Mouse (Mus musculus) MEL (cell line): ENCODE results near the gene Tomm7. TPM values are rescaled to one million over a fixed set of nuclear protein-coding genes. Genes with fewer than 3 reads are reported as not detected.

Experiments
- DNase-seq: peaks from one replicate; pipeline ENCODE4 v3.0.0; 2011; ENCODE audit warnings: low read depth, low spot score
- H3K27ac ChIP-seq: 2 replicates; pipeline ENCODE4 v1.5.1; 2012; ENCODE audit warnings: low read depth, mild to moderate bottlenecking, control low read depth, low read length, moderate library complexity; ENCODE audit not compliant: control insufficient read depth
- H3K27me3 ChIP-seq, 2 experiments: fragments of 150-350 bp in 1 of 2; sonication (generic) in 1 of 2; 2 replicates each; pipeline ENCODE4 v1.6.1; 2012; ENCODE audit warnings: low read length in 2 of 2, mild to moderate bottlenecking in 2 of 2, improper control_type of control experiment in 1 of 2, moderate library complexity in 1 of 2; ENCODE audit not compliant: insufficient read depth in 2 of 2, control insufficient read depth in 1 of 2
- H3K36me3 ChIP-seq, 2 experiments: 2 replicates each; pipeline ENCODE4 v1.6.1; 2012 to 2014; ENCODE audit warnings: low read length in 2 of 2, improper control_type of control experiment in 1 of 2, inconsistent platforms in 1 of 2, mild to moderate bottlenecking in 1 of 2; ENCODE audit not compliant: insufficient read depth in 2 of 2, control insufficient read depth in 1 of 2
- H3K4me1 ChIP-seq, 2 experiments: fragments of 150-350 bp in 1 of 2; sonication (generic) in 1 of 2; 2 replicates each; pipeline ENCODE4 v1.6.1; 2012; ENCODE audit warnings: low read length in 2 of 2, improper control_type of control experiment in 1 of 2, mild to moderate bottlenecking in 1 of 2; ENCODE audit not compliant: insufficient read depth in 2 of 2, control insufficient read depth in 1 of 2
- H3K4me3 ChIP-seq, 2 experiments: fragments of 150-350 bp in 1 of 2; sonication (generic) in 1 of 2; 2 replicates each; pipeline ENCODE4 v1.5.1; 2012; ENCODE audit warnings: low read depth in 2 of 2, low read length in 2 of 2, mild to moderate bottlenecking in 2 of 2, moderate library complexity in 2 of 2, control low read depth in 1 of 2, improper control_type of control experiment in 1 of 2; ENCODE audit not compliant: control insufficient read depth in 1 of 2, insufficient read depth in 1 of 2
- H3K79me2 ChIP-seq: 2 replicates; pipeline ENCODE4 v1.6.1; 2012; ENCODE audit warnings: mild to moderate bottlenecking, low read length, moderate library complexity; ENCODE audit not compliant: control insufficient read depth, poor library complexity, insufficient read depth
- H3K9ac ChIP-seq: 2 replicates; pipeline ENCODE4 v1.6.1; 2012; ENCODE audit warnings: low read depth, mild to moderate bottlenecking, control low read depth, low read length, moderate library complexity; ENCODE audit not compliant: control insufficient read depth, poor library complexity, severe bottlenecking
- H3K9me3 ChIP-seq: fragments of 150-350 bp; sonication (generic); replicated peaks from 2 replicates; pipeline ENCODE4 v1.6.1; 2012; ENCODE audit warnings: mild to moderate bottlenecking, low read length, improper control_type of control experiment, moderate library complexity; ENCODE audit not compliant: insufficient read depth
- CHD1 ChIP-seq: IDR thresholded peaks from 2 replicates; pipeline ENCODE4 v1.6.1; 2012; ENCODE audit warnings: low read depth, mild to moderate bottlenecking, inconsistent platforms, low read length, improper control_type of control experiment
- CHD2 ChIP-seq: IDR thresholded peaks from 2 replicates; pipeline ENCODE4 v1.6.1; 2011; ENCODE audit warnings: low read length, improper control_type of control experiment
- ELF1 ChIP-seq: IDR thresholded peaks from 2 replicates; pipeline ENCODE4 v1.6.1; 2014; ENCODE audit warnings: low read depth, mild to moderate bottlenecking, inconsistent platforms, low read length, improper control_type of control experiment, moderate library complexity
- EP300 ChIP-seq, 2 experiments: IDR thresholded peaks; 2 replicates each; pipeline ENCODE4 v1.6.1; 2011; ENCODE audit warnings: improper control_type of control experiment in 2 of 2, low read length in 2 of 2, low read depth in 1 of 2, mild to moderate bottlenecking in 1 of 2
- JUND ChIP-seq: IDR thresholded peaks from 2 replicates; pipeline ENCODE4 v1.6.1; 2011; ENCODE audit warnings: low read depth, mild to moderate bottlenecking, improper control_type of control experiment, low read length
- MAX ChIP-seq: IDR thresholded peaks from 2 replicates; pipeline ENCODE4 v1.6.1; 2011; ENCODE audit warnings: low read length, improper control_type of control experiment
- MAZ ChIP-seq: IDR thresholded peaks from 2 replicates; pipeline ENCODE4 v1.6.1; 2012; ENCODE audit warnings: low read depth, mild to moderate bottlenecking, inconsistent platforms, low read length, improper control_type of control experiment
- MXI1 ChIP-seq: IDR thresholded peaks from 2 replicates; pipeline ENCODE4 v1.6.1; 2011; ENCODE audit warnings: mild to moderate bottlenecking, low read depth, low read length, improper control_type of control experiment
- NELFE ChIP-seq: IDR thresholded peaks from 2 replicates; pipeline ENCODE4 v1.6.1; 2011; ENCODE audit warnings: low read depth, low read length, improper control_type of control experiment
- POLR2A ChIP-seq, 2 experiments: IDR thresholded peaks; 2 replicates each; pipeline ENCODE4 v1.6.1; 2011 to 2012; ENCODE audit warnings: low read length in 2 of 2, mild to moderate bottlenecking in 2 of 2, control low read depth in 1 of 2, improper control_type of control experiment in 1 of 2, low read depth in 1 of 2, moderate library complexity in 1 of 2; ENCODE audit not compliant: control insufficient read depth in 1 of 2, insufficient read depth in 1 of 2, poor library complexity in 1 of 2
- POLR2AphosphoS2 ChIP-seq: IDR thresholded peaks from 2 replicates; pipeline ENCODE4 v1.6.1; 2011; ENCODE audit warnings: low read length, improper control_type of control experiment
- POLR2AphosphoS5 ChIP-seq: IDR thresholded peaks from 2 replicates; pipeline ENCODE4 v1.6.1; 2012; ENCODE audit warnings: low read depth, borderline replicate concordance, mild to moderate bottlenecking, inconsistent platforms, low read length, moderate library complexity, mixed read lengths
- TCF12 ChIP-seq: IDR thresholded peaks from 2 replicates; pipeline ENCODE4 v1.6.1; 2014; ENCODE audit warnings: low read depth, mild to moderate bottlenecking, inconsistent platforms, low read length, improper control_type of control experiment, moderate library complexity
- ZC3H11A ChIP-seq: IDR thresholded peaks from 2 replicates; pipeline ENCODE4 v1.6.1; 2012; ENCODE audit warnings: low read depth, mild to moderate bottlenecking, inconsistent platforms, low read length, improper control_type of control experiment
- polyA plus RNA-seq, 2 experiments: library from polyadenylated mRNA; stranded (reverse) in 1 of 2; unstranded in 1 of 2; fragments of >175 nt in 1 of 2; fragments of >200 nt in 1 of 2; gene quantifications; 2 replicates each; pipeline versions ENCODE4 v1.2.1 to v1.2.4; 2012; ENCODE audit warnings: low replicate concordance in 2 of 2, low read depth in 1 of 2; ENCODE audit not compliant: insufficient read length in 2 of 2, insufficient read depth in 1 of 2, missing spikeins in 1 of 2
- total RNA-seq: library from RNA; depleted of rRNA; stranded (reverse); fragments of 300-350 nt; gene quantifications from 2 replicates; pipeline ENCODE4 v1.2.3, GENCODE M21; 2012

The Tomm7 gene
- total and polyA plus RNA-seq, 3 experiments = 194 to 239 TPM; not detected in 1

GRCm38 (mm10) chr5:23858001-23858400 lies 14.0 kb upstream of the Tomm7 start:
- H3K9me3 ChIP-seq = no peaks in the 10 kb centered on the region
- no peak overlapping the region for H3K27ac ChIP-seq
- no peaks in the 10 kb centered on the region for H3K79me2 ChIP-seq
- DNase-seq = peak; percentile 28
- H3K27me3 ChIP-seq = no peaks in the 10 kb centered on the region
- no peak overlapping the region for H3K9ac ChIP-seq
- no peaks in the 10 kb centered on the region for H3K4me1 ChIP-seq
- no peak overlapping the region for H3K4me3 ChIP-seq
- TF ChIP-seq EP300 (IDR thresholded peaks at IDR 0.05; ENCODE audit: low read depth in 1 of 2, low read length in 2 of 2) = no peak
- no peak for TF ChIP-seq MAZ
- no peak for TF ChIP-seq MAX
- TF ChIP-seq TCF12 = no peak
- no peak for TF ChIP-seq ELF1
- TF ChIP-seq NELFE = no peak
- TF ChIP-seq JUND = no peak
- TF ChIP-seq ZC3H11A = no peak
- no peak for TF ChIP-seq CHD1
- TF ChIP-seq POLR2AphosphoS5 = no peak
- H3K36me3 ChIP-seq = peaks cover 0 to 8% of the 10 kb centered on the region in 2 experiments; a peak in 2 of 4 replicates

DNA sequence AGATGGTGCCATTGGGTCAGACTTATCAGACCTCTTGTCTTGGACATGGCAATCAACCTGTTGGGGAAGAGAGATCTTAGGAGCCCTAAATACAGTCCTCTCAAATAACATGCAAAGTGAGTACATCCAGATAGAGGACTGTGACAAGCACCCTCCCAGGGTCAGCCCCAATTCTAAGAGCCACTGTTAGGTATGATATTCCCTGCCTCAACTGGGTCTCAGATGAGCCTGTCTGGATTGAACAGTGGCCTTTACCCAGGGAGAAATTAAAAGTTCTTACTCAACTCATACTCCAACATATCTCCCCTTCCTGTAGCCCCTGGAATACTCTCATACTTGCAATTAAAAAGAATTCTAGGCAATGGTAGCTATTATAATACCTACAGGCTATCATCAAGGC lies 13.2 kb upstream of the Tomm7 start:
- Histone ChIP-seq H3K36me3 (peaks cover 3 to 11% of the 10 kb centered on the region in 2 experiments; a peak in 3 of 4 replicates), H3K27me3 (no peaks in the 10 kb centered on the region), H3K9ac (no peak overlapping the region), H3K4me1 (peaks cover 0 to under 1% of the 10 kb centered on the region in 2 experiments; a peak in 1 of 4 replicates), H3K4me3 (no peak overlapping the region), H3K79me2 (peaks cover 3% of the 10 kb centered on the region; the same call in 1 of the 2 replicates), H3K27ac (no peak overlapping the region), H3K9me3 (no peaks in the 10 kb centered on the region)
- TF ChIP-seq POLR2AphosphoS2 (peak; percentile 57; the same call in 1 of the 2 replicates), MXI1 (no peak), CHD2 (no peak)
- peak; percentile 39 for DNase-seq

GRCm38 (mm10) chr5:23856164-23856563 lies 12.2 kb upstream of the Tomm7 start:
- TF ChIP-seq JUND (no peak), POLR2A (IDR thresholded peaks at IDR 0.05; ENCODE audit: control insufficient read depth in 1 of 2, insufficient read depth in 1 of 2, low read depth in 1 of 2, low read length in 2 of 2, poor library complexity in 1 of 2) (peak in 1 of 2 experiments; percentile 44; a peak in 1 of 4 replicates), POLR2AphosphoS5 (no peak)
- H3K9ac ChIP-seq = no peak overlapping the region
- H3K27me3 ChIP-seq = no peaks in the 10 kb centered on the region
- peaks cover 0 to 3% of the 10 kb centered on the region in 2 experiments; a peak in 1 of 4 replicates for H3K4me1 ChIP-seq
- peak; percentile 21 for DNase-seq
- H3K79me2 ChIP-seq = peaks cover 3% of the 10 kb centered on the region
- H3K36me3 ChIP-seq = peaks cover 3 to 11% of the 10 kb centered on the region in 2 experiments; a peak in 3 of 4 replicates
- no peaks in the 10 kb centered on the region for H3K9me3 ChIP-seq
- no peak overlapping the region for H3K4me3 ChIP-seq
- H3K27ac ChIP-seq = no peak overlapping the region
